Mouse (Mus musculus) spleen, adult 2 months (tissue): ENCODE data around the gene Unc119.

Experiments
- CTCF ChIP-seq: fragments of 200-500 bp; IDR thresholded peaks from 2 replicates; pipeline ENCODE4 v1.5.1; 2011; ENCODE audit warnings: mild to moderate bottlenecking, inconsistent platforms; ENCODE audit not compliant: insufficient read depth, insufficient read length, insufficient replicate concordance; ENCODE audit errors: extremely low read depth
- POLR2A ChIP-seq: fragments of 200-500 bp; IDR thresholded peaks from 2 replicates; pipeline ENCODE4 v1.6.1; 2011; ENCODE audit warnings: low read depth, low read length, inconsistent platforms

GRCm38 (mm10) chr11:78380351-78380750 lies 37.1 kb downstream of the Unc119 start:
- TF ChIP-seq CTCF = no peak
- TF ChIP-seq POLR2A = no peak
